Mouse (Mus musculus): Measurements from ENCODE around the gene Cbx1. TPM values are rescaled to one million over a fixed set of nuclear protein-coding genes. Genes with fewer than 3 reads are reported as not detected.
"Not testable (repeated sequence)": the region's sequence is repeated elsewhere in the genome, so short reads cannot be mapped to it uniquely, and the experiment has no call there.

Cbx1 gene
- polyA plus RNA-seq, 2 experiments: 87.8 to 98.9 TPM

- H3K4me3 ChIP-seq (replicated peaks; ENCODE audit: low read length): no peak overlapping the region
- no peaks in the 10 kb centered on the region for H3K9me3 ChIP-seq (ENCODE audit: control insufficient read depth, low read length)
- H3K27ac ChIP-seq (replicated peaks; ENCODE audit: low read depth, low read length): no peak overlapping the region
- no peak overlapping the region for H3K9ac ChIP-seq (ENCODE audit: low read depth, low read length, severe bottlenecking)
- 56% methylated on average over 1 of the region's 1 CpGs for WGBS
- peaks cover 86% of the 10 kb centered on the region for H3K36me3 ChIP-seq (ENCODE audit: control insufficient read depth, insufficient read depth, low read length)
- no peak overlapping the region for H3K4me2 ChIP-seq (replicated peaks; ENCODE audit: low read depth, low read length, severe bottlenecking)
- ATAC-seq (ENCODE audit: low FRiP score, low read depth) (no peak), DNase-seq (ENCODE audit: low spot score) (no peak)
- no peak for TF ChIP-seq POLR2A (IDR thresholded peaks at IDR 0.05; ENCODE audit: borderline replicate concordance, extremely low read depth, insufficient read depth, insufficient read length)
- H3K27me3 ChIP-seq (ENCODE audit: control insufficient read depth, insufficient read depth, low read length): no peaks in the 10 kb centered on the region
- H3K4me1 ChIP-seq (ENCODE audit: control insufficient read depth, insufficient read depth, low read length): no peaks in the 10 kb centered on the region
Measured at GRCm38 (mm10) chr11:96808066-96808465, 19.1 kb downstream of the Cbx1 start.

DNA sequence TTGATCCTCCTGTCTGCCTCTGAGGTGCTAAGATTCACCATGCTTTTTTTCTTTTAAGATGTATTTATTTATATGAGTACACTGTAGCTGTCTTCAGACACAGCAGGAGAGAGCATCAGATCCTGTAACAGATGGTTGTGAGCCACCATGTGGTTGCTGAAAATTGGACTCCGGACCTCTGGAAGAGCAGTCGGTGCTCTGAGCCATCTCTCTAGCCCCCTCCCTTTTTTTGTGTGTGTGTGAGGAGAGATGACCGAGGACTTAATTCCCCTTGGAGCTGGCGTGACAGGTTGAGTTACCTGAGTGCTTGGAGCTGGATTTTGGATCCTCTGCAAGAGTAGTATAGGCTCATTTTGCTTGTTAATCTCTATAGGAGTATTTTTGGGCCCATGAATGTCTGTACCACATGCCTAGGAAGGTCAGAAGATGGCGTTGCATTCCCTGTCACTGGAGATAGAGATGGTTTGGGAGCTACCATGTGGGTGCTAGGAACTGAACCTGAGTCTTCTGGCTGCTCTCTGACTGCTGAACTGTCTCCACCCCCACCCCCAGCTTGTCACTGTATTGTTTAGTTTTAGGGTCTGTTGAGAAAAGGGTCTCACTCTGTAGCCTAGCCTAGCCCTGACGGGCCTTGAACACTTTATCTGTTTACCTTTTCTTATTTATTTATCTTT, 20.8 kb downstream of the Cbx1 start:
- DNase-seq (ENCODE audit: low spot score) (no peak), ATAC-seq (ENCODE audit: low FRiP score, low read depth) (no peak)
- peaks cover 81% of the 10 kb centered on the region for H3K36me3 ChIP-seq (ENCODE audit: control insufficient read depth, insufficient read depth, low read length)
- 92% methylated on average over 6 of the region's 6 CpGs for WGBS
- H3K9me3 ChIP-seq (ENCODE audit: control insufficient read depth, low read length): no peaks in the 10 kb centered on the region
- no peak overlapping the region for H3K4me2 ChIP-seq (replicated peaks; ENCODE audit: low read depth, low read length, severe bottlenecking)
- H3K4me3 ChIP-seq (replicated peaks; ENCODE audit: low read length): no peak overlapping the region
- no peaks in the 10 kb centered on the region for H3K27me3 ChIP-seq (ENCODE audit: control insufficient read depth, insufficient read depth, low read length)
- no peak for TF ChIP-seq POLR2A (IDR thresholded peaks at IDR 0.05; ENCODE audit: borderline replicate concordance, extremely low read depth, insufficient read depth, insufficient read length)
- no peak overlapping the region for H3K27ac ChIP-seq (replicated peaks; ENCODE audit: low read depth, low read length)
- H3K9ac ChIP-seq (ENCODE audit: low read depth, low read length, severe bottlenecking): no peak overlapping the region
- no peaks in the 10 kb centered on the region for H3K4me1 ChIP-seq (ENCODE audit: control insufficient read depth, insufficient read depth, low read length)

GRCm38 (mm10) chr11:96811188-96811587, 22.3 kb downstream of the Cbx1 start:
- H3K4me2 ChIP-seq (replicated peaks; ENCODE audit: low read depth, low read length, severe bottlenecking); H3K9me3 ChIP-seq (ENCODE audit: control insufficient read depth, low read length); H3K4me1 ChIP-seq (ENCODE audit: control insufficient read depth, insufficient read depth, low read length); DNase-seq (ENCODE audit: low spot score); ATAC-seq (ENCODE audit: low FRiP score, low read depth); H3K27ac ChIP-seq (replicated peaks; ENCODE audit: low read depth, low read length); H3K9ac ChIP-seq (ENCODE audit: low read depth, low read length, severe bottlenecking); H3K4me3 ChIP-seq (replicated peaks; ENCODE audit: low read length); H3K27me3 ChIP-seq (ENCODE audit: control insufficient read depth, insufficient read depth, low read length): not testable (repeated sequence)
- peaks cover 77% of the 10 kb centered on the region for H3K36me3 ChIP-seq (ENCODE audit: control insufficient read depth, insufficient read depth, low read length)
- 92% methylated on average over 1 of the region's 1 CpGs for WGBS

DNA sequence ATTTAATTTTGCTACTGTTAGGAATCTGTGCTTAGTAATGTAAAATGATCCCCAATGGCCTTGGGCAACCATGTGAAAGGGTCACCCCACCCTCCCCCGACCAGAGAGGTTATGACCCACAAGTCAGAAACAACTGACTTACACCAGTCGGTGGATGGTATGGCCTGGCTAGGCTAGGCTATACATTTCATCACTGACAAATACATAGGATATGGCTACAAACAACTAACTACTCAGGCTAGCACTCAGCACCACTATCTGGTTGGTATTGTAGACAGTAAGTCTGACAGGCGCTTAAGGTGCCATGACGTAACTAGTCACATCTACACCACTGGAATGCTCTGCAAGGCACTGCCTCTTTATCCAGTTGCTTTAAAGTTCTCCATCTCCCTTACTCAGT, 24.5 kb downstream of the Cbx1 start:
- peaks cover 86% of the 10 kb centered on the region for H3K36me3 ChIP-seq (ENCODE audit: control insufficient read depth, insufficient read depth, low read length)
- H3K4me3 ChIP-seq (replicated peaks; ENCODE audit: low read length): no peak overlapping the region
- no peak for TF ChIP-seq POLR2A (IDR thresholded peaks at IDR 0.05; ENCODE audit: borderline replicate concordance, extremely low read depth, insufficient read depth, insufficient read length)
- DNase-seq (ENCODE audit: low spot score): no peak
- H3K27me3 ChIP-seq (ENCODE audit: control insufficient read depth, insufficient read depth, low read length): no peaks in the 10 kb centered on the region
- H3K4me1 ChIP-seq (ENCODE audit: control insufficient read depth, insufficient read depth, low read length): no peaks in the 10 kb centered on the region
- H3K4me2 ChIP-seq (replicated peaks; ENCODE audit: low read depth, low read length, severe bottlenecking): no peak overlapping the region
- ATAC-seq (ENCODE audit: low FRiP score, low read depth): no peak
- WGBS: 89% methylated on average over 4 of the region's 4 CpGs
- H3K9ac ChIP-seq (ENCODE audit: low read depth, low read length, severe bottlenecking): no peak overlapping the region
- no peaks in the 10 kb centered on the region for H3K9me3 ChIP-seq (ENCODE audit: control insufficient read depth, low read length)
- H3K27ac ChIP-seq (replicated peaks; ENCODE audit: low read depth, low read length): no peak overlapping the region

GRCm38 (mm10) chr11:96813920-96814319, 25.0 kb downstream of the Cbx1 start:
- DNase-seq (ENCODE audit: low spot score) (no peak), ATAC-seq (ENCODE audit: low FRiP score, low read depth) (no peak)
- no peaks in the 10 kb centered on the region for H3K9me3 ChIP-seq (ENCODE audit: control insufficient read depth, low read length)
- H3K4me3 ChIP-seq (replicated peaks; ENCODE audit: low read length): no peak overlapping the region
- H3K27ac ChIP-seq (replicated peaks; ENCODE audit: low read depth, low read length): no peak overlapping the region
- 88% methylated on average over 5 of the region's 5 CpGs for WGBS
- no peaks in the 10 kb centered on the region for H3K27me3 ChIP-seq (ENCODE audit: control insufficient read depth, insufficient read depth, low read length)
- H3K4me1 ChIP-seq (ENCODE audit: control insufficient read depth, insufficient read depth, low read length): no peaks in the 10 kb centered on the region
- H3K4me2 ChIP-seq (replicated peaks; ENCODE audit: low read depth, low read length, severe bottlenecking): no peak overlapping the region
- H3K9ac ChIP-seq (ENCODE audit: low read depth, low read length, severe bottlenecking): no peak overlapping the region
- peaks cover 86% of the 10 kb centered on the region for H3K36me3 ChIP-seq (ENCODE audit: control insufficient read depth, insufficient read depth, low read length)
- TF ChIP-seq POLR2A (IDR thresholded peaks at IDR 0.05; ENCODE audit: borderline replicate concordance, extremely low read depth, insufficient read depth, insufficient read length): no peak

GRCm38 (mm10) chr11:96814443-96814842, 25.5 kb downstream of the Cbx1 start:
- no peak overlapping the region for H3K9ac ChIP-seq (ENCODE audit: low read depth, low read length, severe bottlenecking)
- H3K4me2 ChIP-seq (replicated peaks; ENCODE audit: low read depth, low read length, severe bottlenecking): no peak overlapping the region
- H3K4me1 ChIP-seq (ENCODE audit: control insufficient read depth, insufficient read depth, low read length): no peaks in the 10 kb centered on the region
- ATAC-seq (ENCODE audit: low FRiP score, low read depth): no peak
- H3K27me3 ChIP-seq (ENCODE audit: control insufficient read depth, insufficient read depth, low read length): no peaks in the 10 kb centered on the region
- H3K4me3 ChIP-seq (replicated peaks; ENCODE audit: low read length): no peak overlapping the region
- H3K36me3 ChIP-seq (ENCODE audit: control insufficient read depth, insufficient read depth, low read length): peaks cover 86% of the 10 kb centered on the region
- TF ChIP-seq POLR2A (IDR thresholded peaks at IDR 0.05; ENCODE audit: borderline replicate concordance, extremely low read depth, insufficient read depth, insufficient read length): no peak
- 85% methylated on average over 2 of the region's 2 CpGs for WGBS
- H3K9me3 ChIP-seq (ENCODE audit: control insufficient read depth, low read length): no peaks in the 10 kb centered on the region
- H3K27ac ChIP-seq (replicated peaks; ENCODE audit: low read depth, low read length): no peak overlapping the region
- DNase-seq (ENCODE audit: low spot score): no peak
